Mouse (Mus musculus): Measurements from ENCODE around the gene Nradd. TPM values are rescaled to one million over a fixed set of nuclear protein-coding genes. Genes with fewer than 3 reads are reported as not detected.
A peak's percentile ranks its signal among the peaks of the same experiment; 100 is the strongest.

Nradd gene
- 36.3 and 36.4 TPM in 2 replicates for polyA plus RNA-seq (2016; fragmentation: Nextera tagmentation; extraction: Ambion mirVana)

GRCm38 (mm10) chr9:110624361-110625166, at the start of gene Nradd:
TSS of gene Nradd (minus strand) at chr9:110624452.
- H3K36me3 ChIP-seq (replicated peaks) = peaks cover 50% of the 10 kb centered on the region
- peaks cover 34% of the 10 kb centered on the region for H3K4me1 ChIP-seq
- H3K27me3 ChIP-seq (ENCODE audit: poor library complexity, severe bottlenecking) = peaks cover 12% of the 10 kb centered on the region
- H3K4me3 ChIP-seq = peak within 1 kb of the TSS; percentile 64
- H3K27ac ChIP-seq = peak within 1 kb of the TSS; percentile 90
- H3K9me3 ChIP-seq = no peaks in the 10 kb centered on the region
- under 1% methylated on average over 41 of the region's 41 CpGs for WGBS
- peak; percentile 92 for DNase-seq (ENCODE audit: extremely low spot score, low spot score)

GRCm38 (mm10) chr9:110673107-110673752, 49.0 kb upstream of the Nradd start:
- no peak for DNase-seq (ENCODE audit: extremely low spot score, low spot score)
- Histone ChIP-seq H3K9me3 (no peaks in the 10 kb centered on the region), H3K27me3 (ENCODE audit: poor library complexity, severe bottlenecking) (no peaks in the 10 kb centered on the region), H3K4me3 (no peak overlapping the region), H3K4me1 (peaks cover 33% of the 10 kb centered on the region), H3K36me3 (replicated peaks) (peaks cover 11% of the 10 kb centered on the region), H3K27ac (peak overlapping the region; percentile 21)
- WGBS = 62% methylated on average over 10 of the region's 10 CpGs

DNA sequence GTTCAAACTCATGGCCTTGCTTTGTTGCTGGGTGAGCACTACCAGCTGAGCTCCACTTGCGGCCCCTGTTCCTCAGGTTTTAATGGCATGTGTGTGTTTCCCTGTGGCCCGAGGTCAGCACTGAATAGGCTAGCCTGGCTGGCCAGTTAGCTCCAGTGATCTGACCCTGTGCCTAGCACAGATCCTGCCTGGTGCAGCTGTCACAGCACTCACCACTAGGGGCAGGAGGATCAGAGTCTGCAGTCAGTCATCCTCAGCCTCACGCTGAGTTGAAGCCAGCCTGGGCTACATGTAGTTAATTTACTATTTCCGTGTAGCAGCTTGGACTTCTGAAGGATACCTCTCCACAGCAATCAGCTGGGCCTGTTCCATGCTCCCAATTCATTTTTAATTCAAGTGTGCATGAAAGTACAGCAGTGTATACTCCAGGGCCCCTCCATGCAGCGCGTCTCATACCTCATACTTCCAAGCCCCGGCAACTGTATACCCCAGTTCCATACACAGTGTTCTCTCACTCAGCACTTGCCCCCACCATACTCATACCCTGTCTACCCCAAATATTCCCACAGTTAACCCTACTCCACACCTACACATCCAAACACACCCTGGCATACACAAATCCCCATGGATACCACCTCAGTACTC, 48.3 kb upstream of the Nradd start:
- peaks cover 12% of the 10 kb centered on the region for H3K36me3 ChIP-seq (replicated peaks)
- peak overlapping the region; percentile 21 for H3K27ac ChIP-seq
- H3K4me1 ChIP-seq = peaks cover 31% of the 10 kb centered on the region
- no peaks in the 10 kb centered on the region for H3K27me3 ChIP-seq (ENCODE audit: poor library complexity, severe bottlenecking)
- H3K4me3 ChIP-seq = no peak overlapping the region
- H3K9me3 ChIP-seq = no peaks in the 10 kb centered on the region
- no peak for DNase-seq (ENCODE audit: extremely low spot score, low spot score)
- 64% methylated on average over 7 of the region's 7 CpGs for WGBS

- Histone ChIP-seq H3K27ac (no peak overlapping the region), H3K36me3 (replicated peaks) (peaks cover 8% of the 10 kb centered on the region), H3K4me3 (no peak overlapping the region), H3K9me3 (no peaks in the 10 kb centered on the region), H3K4me1 (peaks cover 47% of the 10 kb centered on the region), H3K27me3 (ENCODE audit: poor library complexity, severe bottlenecking) (no peaks in the 10 kb centered on the region)
- 94% methylated on average over 5 of the region's 5 CpGs for WGBS
- no peak for DNase-seq (ENCODE audit: extremely low spot score, low spot score)
Measured at GRCm38 (mm10) chr9:110669785-110670184, 45.5 kb upstream of the Nradd start.

GRCm38 (mm10) chr9:110668601-110669293, 44.5 kb upstream of the Nradd start:
- H3K36me3 ChIP-seq (replicated peaks) = peaks cover 5% of the 10 kb centered on the region; the same call in 1 of the 2 replicates
- no peaks in the 10 kb centered on the region for H3K9me3 ChIP-seq
- H3K4me3 ChIP-seq = no peak overlapping the region
- peaks cover 51% of the 10 kb centered on the region for H3K4me1 ChIP-seq
- no peak for DNase-seq (ENCODE audit: extremely low spot score, low spot score)
- H3K27ac ChIP-seq = no peak overlapping the region
- H3K27me3 ChIP-seq (ENCODE audit: poor library complexity, severe bottlenecking) = no peaks in the 10 kb centered on the region
- 91% methylated on average over 6 of the region's 6 CpGs for WGBS

GRCm38 (mm10) chr9:110667219-110667836, 43.1 kb upstream of the Nradd start:
- Histone ChIP-seq H3K9me3 (no peaks in the 10 kb centered on the region), H3K27ac (no peak overlapping the region), H3K4me3 (no peak overlapping the region), H3K27me3 (ENCODE audit: poor library complexity, severe bottlenecking) (no peaks in the 10 kb centered on the region), H3K4me1 (peaks cover 38% of the 10 kb centered on the region), H3K36me3 (replicated peaks) (0 out of 2 replicates have a peak, but pooled peaks cover 2% of the 10 kb centered on the region)
- WGBS = 78% methylated on average over 4 of the region's 4 CpGs
- no peak for DNase-seq (ENCODE audit: extremely low spot score, low spot score)

DNA sequence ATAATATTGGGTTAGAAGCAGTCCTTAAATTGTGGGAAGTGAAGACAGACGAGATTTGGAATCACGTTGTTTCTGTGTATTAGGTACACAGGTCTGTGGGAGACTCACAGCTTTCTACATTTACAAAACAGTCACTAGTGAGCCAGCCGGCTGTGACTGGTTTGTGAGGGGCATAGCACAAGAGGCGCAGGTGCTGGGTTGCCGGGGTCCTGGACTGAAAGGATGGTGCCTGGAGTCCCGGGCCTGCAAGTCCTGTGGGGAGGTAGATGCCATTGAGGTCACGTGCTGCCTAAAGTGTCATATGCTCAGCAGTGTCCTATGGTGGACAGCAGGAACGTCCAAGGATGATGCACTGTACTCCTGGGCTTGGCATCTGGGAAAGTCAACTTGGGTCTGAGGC, 42.1 kb upstream of the Nradd start:
- peak overlapping the region; percentile 59 for H3K27ac ChIP-seq
- WGBS = 39% methylated on average over 8 of the region's 8 CpGs
- peaks cover 36% of the 10 kb centered on the region for H3K4me1 ChIP-seq

DNA sequence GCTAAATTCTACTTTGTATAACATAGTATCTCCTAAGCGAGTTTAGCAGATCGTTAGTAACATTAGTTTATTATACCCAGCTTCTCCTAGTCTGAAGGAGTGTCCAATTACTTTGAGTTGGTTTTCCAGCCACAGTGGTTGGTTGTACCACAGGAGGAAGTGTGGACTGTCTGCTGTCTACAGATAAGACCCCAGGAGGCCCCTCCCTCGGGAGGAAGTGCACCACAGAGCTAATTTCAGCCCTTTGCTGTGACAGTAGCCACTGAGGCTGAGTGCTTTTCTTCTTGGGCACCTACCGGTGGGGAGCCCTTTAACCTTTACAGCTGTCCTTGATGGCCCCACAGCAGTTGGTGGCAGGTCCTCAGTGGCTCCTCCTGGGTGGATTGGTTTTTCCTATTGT, 41.7 kb upstream of the Nradd start:
- 33% methylated on average over 4 of the region's 4 CpGs for WGBS

More for the DNA sequence above, 42.1 kb upstream of the Nradd start:
- Histone ChIP-seq H3K36me3 (replicated peaks) (0 out of 2 replicates have a peak, but pooled peaks cover 2% of the 10 kb centered on the region), H3K27me3 (ENCODE audit: poor library complexity, severe bottlenecking) (no peaks in the 10 kb centered on the region), H3K4me3 (0 out of 2 replicates have a peak overlapping the region, but pooled peaks have one; percentile 6), H3K9me3 (no peaks in the 10 kb centered on the region)
- no peak for DNase-seq (ENCODE audit: extremely low spot score, low spot score)

DNA sequence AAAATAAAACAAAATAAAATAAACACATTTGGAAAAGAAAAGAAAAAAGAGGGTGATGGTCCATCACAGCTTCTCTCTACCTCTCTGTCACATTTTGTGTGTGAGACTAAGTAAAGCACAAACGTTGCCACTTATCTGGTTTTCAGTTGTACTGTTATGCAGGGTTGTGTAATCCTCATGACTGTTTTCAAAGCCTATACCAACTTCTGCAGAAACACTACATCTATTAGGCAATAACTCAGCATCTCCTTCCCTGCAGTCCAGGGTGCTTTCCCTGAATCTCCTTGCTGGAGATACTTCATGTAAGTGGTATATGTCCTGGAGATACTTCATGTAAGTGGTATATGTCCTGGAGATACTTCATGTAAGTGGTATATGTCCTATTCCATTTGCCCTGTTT, 38.6 kb upstream of the Nradd start:
- WGBS = 89% methylated on average over 1 of the region's 1 CpGs
- DNase-seq (ENCODE audit: extremely low spot score, low spot score) = no peak

More for the DNA sequence above, 41.7 kb upstream of the Nradd start:
- Histone ChIP-seq H3K4me3 (peak overlapping the region; percentile 10; the same call in 1 of the 2 replicates), H3K4me1 (peaks cover 36% of the 10 kb centered on the region), H3K36me3 (replicated peaks) (0 out of 2 replicates have a peak, but pooled peaks cover 2% of the 10 kb centered on the region), H3K27ac (peak overlapping the region; percentile 59), H3K9me3 (no peaks in the 10 kb centered on the region), H3K27me3 (ENCODE audit: poor library complexity, severe bottlenecking) (no peaks in the 10 kb centered on the region)
- no peak for DNase-seq (ENCODE audit: extremely low spot score, low spot score)

GRCm38 (mm10) chr9:110660856-110661612, 36.8 kb upstream of the Nradd start:
- WGBS = 89% methylated on average over 7 of the region's 7 CpGs
- Histone ChIP-seq H3K9me3 (no peaks in the 10 kb centered on the region), H3K4me3 (no peak overlapping the region), H3K27me3 (ENCODE audit: poor library complexity, severe bottlenecking) (no peaks in the 10 kb centered on the region), H3K36me3 (replicated peaks) (peaks cover 17% of the 10 kb centered on the region), H3K4me1 (peaks cover 30% of the 10 kb centered on the region), H3K27ac (no peak overlapping the region)
- no peak for DNase-seq (ENCODE audit: extremely low spot score, low spot score)

More for the DNA sequence above, 38.6 kb upstream of the Nradd start:
- H3K27ac ChIP-seq = no peak overlapping the region
- no peak overlapping the region for H3K4me3 ChIP-seq
- peaks cover 37% of the 10 kb centered on the region for H3K4me1 ChIP-seq
- peaks cover 14% of the 10 kb centered on the region for H3K36me3 ChIP-seq (replicated peaks)
- H3K27me3 ChIP-seq (ENCODE audit: poor library complexity, severe bottlenecking) = no peaks in the 10 kb centered on the region
- no peaks in the 10 kb centered on the region for H3K9me3 ChIP-seq

DNA sequence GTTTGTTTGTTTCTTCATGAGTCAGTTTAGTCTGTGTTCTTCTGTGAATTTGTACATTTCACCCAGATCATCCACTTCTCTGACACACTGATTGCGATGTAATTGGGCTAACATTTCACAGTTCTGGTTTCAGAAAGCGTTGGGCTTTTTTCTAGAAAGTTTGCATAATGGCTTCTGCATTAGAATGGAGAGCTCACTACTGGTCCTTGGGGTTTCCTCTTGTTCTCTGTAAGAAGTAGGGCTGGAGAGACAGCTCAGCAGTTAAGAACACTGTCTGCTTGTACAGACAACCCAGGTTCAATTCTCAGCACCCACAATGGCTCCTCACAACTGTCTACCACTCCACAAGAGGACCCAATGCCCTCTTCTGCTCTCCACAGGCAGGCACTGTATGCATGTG, 36.0 kb upstream of the Nradd start:
- 94% methylated on average over 2 of the region's 2 CpGs for WGBS
- Histone ChIP-seq H3K4me1 (peaks cover 30% of the 10 kb centered on the region), H3K36me3 (replicated peaks) (peaks cover 17% of the 10 kb centered on the region), H3K4me3 (no peak overlapping the region), H3K9me3 (no peaks in the 10 kb centered on the region), H3K27ac (no peak overlapping the region), H3K27me3 (ENCODE audit: poor library complexity, severe bottlenecking) (no peaks in the 10 kb centered on the region)
- no peak for DNase-seq (ENCODE audit: extremely low spot score, low spot score)
